Mouse (Mus musculus) A20 (cell line): ENCODE measurements around the gene Mms19.

ENCODE experiments used
- DNase-seq: peaks from one replicate; pipeline ENCODE4 v3.0.0-alpha.2; 2011; ENCODE audit warnings: low read depth, low spot score

The Mms19 gene

DNA sequence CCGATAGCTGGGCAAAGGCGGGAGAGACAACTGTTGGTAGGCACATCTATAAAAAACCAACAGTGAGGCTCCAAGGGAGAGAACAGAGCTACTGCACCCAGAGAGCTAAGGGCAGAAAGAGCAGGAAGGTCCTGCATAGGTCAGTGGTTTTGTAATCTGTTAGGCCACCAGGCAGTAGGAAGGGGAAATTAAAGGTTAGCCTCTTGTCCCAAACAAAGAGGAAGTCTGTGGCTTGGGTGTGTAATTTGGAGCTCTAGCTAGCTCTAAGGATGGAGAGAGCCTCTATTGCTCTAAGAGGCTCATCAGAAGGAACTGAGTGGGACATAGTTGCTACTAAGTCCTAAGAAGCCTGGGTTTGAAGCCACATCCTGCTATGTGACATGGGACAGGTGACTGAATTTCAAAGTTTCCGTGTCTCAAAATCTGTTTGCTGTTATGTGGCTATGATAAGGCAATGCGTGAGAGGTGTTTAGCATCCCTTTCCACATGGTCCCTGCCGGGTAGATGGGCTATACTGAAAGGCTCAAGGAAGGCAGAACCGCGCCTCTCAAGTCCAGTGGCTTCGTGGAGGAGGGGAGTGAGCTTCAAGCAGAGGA, 80.4 kb downstream of the Mms19 start:
- DNase-seq, result peak; percentile 27

DNA sequence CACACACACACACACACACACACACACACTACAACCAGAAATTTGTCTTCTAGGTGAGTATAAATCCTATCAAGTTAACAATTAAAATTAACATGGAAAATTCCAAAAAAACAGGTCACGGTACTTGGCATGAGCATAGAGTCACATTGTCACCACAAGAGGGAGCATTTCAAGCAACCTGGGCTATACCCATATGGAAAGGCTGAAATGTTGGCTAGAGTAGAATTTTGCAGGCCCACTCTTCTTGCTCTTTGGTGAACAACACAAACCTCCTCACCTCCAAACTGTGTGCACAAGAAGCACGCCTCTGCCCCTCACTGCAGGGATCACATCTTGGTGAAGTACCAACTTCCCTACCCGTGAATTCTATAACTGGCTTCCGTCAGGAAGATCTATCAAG, 82.1 kb downstream of the Mms19 start:
- DNase-seq, result peak; percentile 54

DNA sequence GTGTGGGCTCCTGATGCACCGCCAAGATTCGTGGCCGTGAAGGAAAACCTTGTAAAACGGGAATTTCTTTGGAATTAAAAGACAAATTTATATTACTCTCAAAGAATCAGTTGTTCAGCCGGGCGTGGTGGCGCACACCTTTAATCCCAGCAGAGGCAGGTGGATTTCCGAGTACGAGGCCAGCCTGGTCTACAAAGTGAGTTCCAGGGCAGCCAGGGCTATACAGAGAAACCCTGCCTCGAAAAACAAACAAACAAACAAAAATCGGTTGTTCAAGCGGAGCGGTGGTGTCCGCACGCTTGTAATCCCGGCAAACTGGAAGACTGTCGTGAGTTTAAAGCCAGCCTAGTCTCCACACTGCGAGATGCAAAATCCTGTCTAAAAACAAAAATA, 84.6 kb downstream of the Mms19 start:
- no peak for DNase-seq

DNA sequence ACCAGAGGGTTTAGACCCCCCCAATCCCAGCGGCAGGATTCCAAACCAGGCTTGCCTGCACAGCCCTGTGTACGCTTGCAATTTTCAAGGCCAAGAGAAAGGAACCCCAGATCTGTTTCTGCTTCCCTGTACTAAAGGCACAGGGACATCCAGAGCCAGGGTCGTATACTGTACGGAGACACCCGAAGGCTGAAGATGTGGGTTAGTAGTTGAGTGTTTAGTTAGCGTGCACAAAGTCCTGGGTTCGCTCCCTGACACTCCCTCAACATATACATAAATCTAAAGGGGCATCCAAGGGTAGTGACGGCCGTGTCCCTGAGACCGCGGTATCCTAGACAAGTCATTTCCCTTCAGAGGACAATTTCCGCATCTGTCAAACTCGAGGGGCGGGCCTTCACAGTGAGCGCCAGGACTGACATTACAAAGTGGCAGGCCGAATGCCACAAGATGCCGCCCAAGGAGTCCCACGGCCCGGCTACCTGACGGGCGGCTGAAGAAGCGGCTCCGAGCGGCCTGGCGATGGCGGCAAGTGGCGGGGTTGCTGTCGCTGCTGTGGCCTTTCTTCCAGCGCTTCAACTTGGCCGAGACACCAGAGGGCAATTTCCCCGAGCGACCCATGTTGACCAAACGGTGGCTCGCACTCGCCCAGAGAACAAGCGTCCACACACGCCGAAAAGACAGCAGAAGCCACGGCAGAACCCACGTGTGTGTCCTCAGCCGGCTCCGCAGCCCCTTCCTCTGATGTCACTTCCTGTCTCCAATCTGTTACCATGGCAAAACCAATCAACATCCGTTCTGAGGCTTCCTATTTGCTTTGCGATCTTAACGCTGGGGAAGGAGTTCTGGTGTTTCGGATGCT, 85.3 kb downstream of the Mms19 start, which contains the start of gene Rrp12:
Gene Rrp12 (minus strand): TSS at position 714 of the 859 bp plus-strand sequence.
- peak; percentile 89 for DNase-seq

DNA sequence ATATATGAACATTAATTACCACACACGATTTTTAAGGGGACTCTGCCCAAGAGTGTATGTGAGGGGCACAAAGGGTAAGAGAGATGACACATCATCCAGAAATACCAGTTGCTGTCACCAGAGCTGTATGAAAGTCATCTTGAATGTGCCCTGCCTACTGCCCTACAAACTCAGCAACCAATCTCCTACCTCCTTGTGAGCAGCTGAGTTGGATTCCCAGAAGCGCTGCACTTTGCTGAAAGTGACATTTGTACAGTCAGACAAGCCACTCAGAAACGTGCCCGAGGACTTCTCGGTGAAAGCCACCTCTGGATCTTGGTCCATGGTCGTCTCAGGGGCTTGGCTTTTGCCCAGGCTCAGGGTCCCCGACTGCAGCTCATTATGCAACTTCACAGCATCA, 86.0 kb downstream of the Mms19 start:
- DNase-seq, result peak; percentile 18
